Comparison of ENCODE assay signal across 13 mouse cellular contexts in the genomic region with DNA sequence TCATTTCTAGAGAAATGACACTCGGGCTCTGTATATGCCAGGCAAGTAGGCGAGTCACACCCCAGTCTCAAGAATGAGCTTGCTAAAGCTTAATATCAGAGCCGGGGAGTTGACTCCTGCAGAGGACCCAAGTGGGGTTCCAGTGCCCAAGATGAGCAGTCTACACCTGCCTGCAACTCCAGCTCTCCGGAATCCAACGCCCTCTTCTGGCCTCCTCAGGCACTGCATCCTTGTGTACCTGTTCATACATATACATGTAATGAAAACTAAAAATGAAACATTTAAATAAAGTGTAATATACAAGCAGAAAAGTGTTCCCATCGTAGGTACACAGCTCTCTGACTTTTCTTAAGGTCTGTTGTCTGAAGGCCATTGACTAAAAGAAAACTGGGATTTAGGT.
DNase-seq lines count a peak whose midpoint lies in the region; ATAC-seq and TF ChIP-seq lines count a peak whose summit lies in the region.
"Had no signal": no experiment of that assay in that cellular context is flagged by ENCODE, and none has a peak within 500 bp of the region (broad histone marks: within the 10 kb centered on the region; RNA-seq: fewer than 3 reads in every experiment).

No protein-coding gene starts in this region.

- DNase-seq in adrenal gland, postnatal 14 days: peak; percentile 20
- DNase-seq in adrenal gland, postnatal 25 days: no peak
- DNase-seq in liver, adult 2 months (ENCODE audit: extremely low read depth, low read depth, low spot score): no peak
- no peak for DNase-seq in liver, embryonic 11.5 days (ENCODE audit: low spot score)
- peak; percentile 38 for DNase-seq in A20 (ENCODE audit: low read depth, low spot score)
- peak; percentile 63 for DNase-seq in ZHBTc4 (ENCODE audit: low read depth, low spot score)
- no peak for DNase-seq in urinary bladder, postnatal 4 days (ENCODE audit: low spot score in 2 of 2)
- no peak for DNase-seq in frontal cortex, postnatal 25 days (ENCODE audit: low spot score in 2 of 2)
- DNase-seq: adrenal gland, postnatal 10 days; cerebellum, adult 9-11 months; heart, postnatal 36 days had no signal

- WGBS in liver, adult 2 months: 61% methylated on average over 6 of the region's 6 CpGs
- WGBS in liver, embryonic 11.5 days: 55% methylated on average over 6 of the region's 6 CpGs

- H3K27me3 ChIP-seq in liver, adult 2 months (ENCODE audit: control insufficient read depth, insufficient read depth, low read length): no peaks in the 10 kb centered on the region
- no peaks in the 10 kb centered on the region for H3K27me3 ChIP-seq in liver, embryonic 11.5 days (replicated peaks; ENCODE audit: control insufficient read depth, insufficient read depth, low read length)

- no peak for ATAC-seq in liver, embryonic 11.5 days (replicated peaks; ENCODE audit: low FRiP score)

- no peak overlapping the region for H3K4me2 ChIP-seq in liver, embryonic 11.5 days

- no peak overlapping the region for H3K27ac ChIP-seq in liver, adult 2 months (replicated peaks; ENCODE audit: insufficient read depth, low read depth, low read length)
- H3K27ac ChIP-seq in liver, embryonic 11.5 days (ENCODE audit: low read depth, low read length): no peak overlapping the region
- H3K27ac ChIP-seq: forebrain, embryonic 10.5 days had no signal

- no peak overlapping the region for H3K9ac ChIP-seq in liver, adult 2 months (ENCODE audit: low read depth, low read length)
- H3K9ac ChIP-seq in liver, embryonic 11.5 days (ENCODE audit: low read depth, low read length): no peak overlapping the region

- no peak for TF ChIP-seq POLR2A in liver, adult 2 months (IDR thresholded peaks at IDR 0.05; ENCODE audit: extremely low read depth, insufficient read depth, low read length)

- H3K4me1 ChIP-seq in liver, adult 2 months (ENCODE audit: control insufficient read depth, insufficient read depth, low read length): no peaks in the 10 kb centered on the region
- no peaks in the 10 kb centered on the region for H3K4me1 ChIP-seq in liver, embryonic 11.5 days (replicated peaks; ENCODE audit: control insufficient read depth, insufficient read depth, low read length)

- no peaks in the 10 kb centered on the region for H3K36me3 ChIP-seq in liver, adult 2 months (ENCODE audit: control insufficient read depth, insufficient read depth, low read length)
- H3K36me3 ChIP-seq in liver, embryonic 11.5 days (ENCODE audit: control insufficient read depth, insufficient read depth, low read length): no peaks in the 10 kb centered on the region
- H3K36me3 ChIP-seq: forebrain, embryonic 10.5 days had no signal

- no peaks in the 10 kb centered on the region for H3K79me2 ChIP-seq in liver, adult 2 months (ENCODE audit: control insufficient read depth, insufficient read depth, low read length)

- H3K9me3 ChIP-seq in liver, embryonic 11.5 days (ENCODE audit: control insufficient read depth, low read length): no peaks in the 10 kb centered on the region

- H3K4me3 ChIP-seq in liver, adult 2 months (ENCODE audit: insufficient read depth, low read depth, low read length): no peak overlapping the region
- no peak overlapping the region for H3K4me3 ChIP-seq in liver, embryonic 11.5 days (ENCODE audit: low read depth, low read length)
- H3K4me3 ChIP-seq: forebrain, embryonic 10.5 days; megakaryocyte, embryonic 14.5 days had no signal

- peak; percentile 32; the same call in 1 of the 2 replicates for TF ChIP-seq CTCF in liver, adult 2 months (IDR thresholded peaks at IDR 0.05; ENCODE audit: low read depth, low read length)

Comparison
In these comparisons a context has a peak if more than half of its experiments do, and no peak if none do; other contexts are left out.
1. DNase-seq: peak in adrenal gland, postnatal 14 days (single experiment), A20 (single experiment) and ZHBTc4 (single experiment); none in adrenal gland, postnatal 25 days (single experiment), liver, adult 2 months (single experiment), liver, embryonic 11.5 days (single experiment), urinary bladder, postnatal 4 days (0 of 2) and frontal cortex, postnatal 25 days (0 of 2).